Mouse (Mus musculus) embryonic facial prominence, embryonic 14.5 days (tissue): ENCODE data around the gene Ppp1r15b. TPM values are rescaled to one million over a fixed set of nuclear protein-coding genes. Genes with fewer than 3 reads are reported as not detected.

ENCODE experiments used
- ATAC-seq: fragments of 200-750 bp; cut with Nextera tagmentation; 2 replicates; pipeline ENCODE4 v1.8.0; 2017; ENCODE audit warnings: low read depth, moderate number of reproducible peaks, moderate TSS enrichment
- DNase-seq: peaks from one replicate; pipeline ENCODE4 v3.0.0-alpha.2; 2015; ENCODE audit warnings: low spot score
- H3K27ac ChIP-seq: fragments of 300-500 bp; sonication (generic); replicated peaks from 2 replicates; pipeline ENCODE4 v1.5.1; 2014; ENCODE audit warnings: low read depth, mild to moderate bottlenecking, low read length, moderate library complexity
- H3K27me3 ChIP-seq: fragments of 300-500 bp; sonication (generic); replicated peaks from 2 replicates; pipeline ENCODE4 v1.6.1; 2014; ENCODE audit warnings: low read length; ENCODE audit not compliant: control insufficient read depth, insufficient read depth
- H3K36me3 ChIP-seq: fragments of 300-500 bp; sonication (generic); 2 replicates; pipeline ENCODE4 v1.6.1; 2014; ENCODE audit warnings: low read length, mixed read lengths; ENCODE audit not compliant: control insufficient read depth, insufficient read depth
- H3K4me1 ChIP-seq: fragments of 300-500 bp; sonication (generic); 2 replicates; pipeline ENCODE4 v1.6.1; 2014; ENCODE audit warnings: antibody characterized with exemption, low read length; ENCODE audit not compliant: control insufficient read depth, insufficient read depth
- H3K4me2 ChIP-seq: fragments of 300-500 bp; sonication (generic); 2 replicates; pipeline ENCODE4 v1.6.1; 2014; ENCODE audit warnings: low read depth, mild to moderate bottlenecking, low read length, moderate library complexity, mixed read lengths
- H3K4me3 ChIP-seq: fragments of 300-500 bp; sonication (generic); 2 replicates; pipeline ENCODE4 v1.5.1; 2014; ENCODE audit warnings: low read depth, mild to moderate bottlenecking, low read length
- H3K9ac ChIP-seq: fragments of 300-500 bp; sonication (generic); 2 replicates; pipeline ENCODE4 v1.6.1; 2014; ENCODE audit warnings: low read depth, mild to moderate bottlenecking, low read length, moderate library complexity, mixed read lengths
- H3K9me3 ChIP-seq: fragments of 300-500 bp; sonication (generic); 2 replicates; pipeline ENCODE4 v1.6.1; 2016; ENCODE audit warnings: low read length; ENCODE audit not compliant: control insufficient read depth
- WGBS: fragments of 180-500 bp; shearing (Covaris S2); extraction: QIAGEN DNeasy Blood & Tissue Kit; methylation state at CpG from one replicate; pipeline ENCODE4 v1.1.7; 2014; 5-methylcytosine and 5-hydroxymethylcytosine counted together
- polyA plus RNA-seq: library from polyadenylated mRNA; unstranded; fragments of >200 nt; fragmentation: Nextera tagmentation; extraction: Ambion mirVana; gene quantifications from 2 replicates; pipeline ENCODE4 v1.2.1, GENCODE M21; 2014

Ppp1r15b gene
- polyA plus RNA-seq, 1 experiment from 2014 or later = 42.0 TPM

DNA sequence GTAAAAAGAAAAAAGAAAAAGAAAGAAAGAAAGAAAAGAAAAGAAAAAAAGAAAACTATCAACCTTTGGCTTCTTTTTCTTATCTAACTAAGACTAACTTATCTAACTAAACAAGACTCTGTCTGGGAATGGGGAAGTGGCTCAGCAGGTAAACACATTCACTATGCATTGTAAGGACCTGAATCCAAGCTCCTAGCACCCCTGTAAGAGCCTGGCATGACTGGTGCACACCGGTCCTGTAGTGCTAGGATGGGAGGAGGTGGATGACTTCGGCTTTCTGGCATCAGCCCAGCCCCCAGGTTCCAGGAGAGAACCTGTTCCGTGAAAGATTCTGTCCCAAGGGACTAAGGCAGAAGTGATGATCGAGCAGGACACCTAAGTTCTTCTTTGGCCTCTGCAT lies 30.6 kb downstream of the Ppp1r15b start:
- no peak overlapping the region for H3K9ac ChIP-seq
- H3K9me3 ChIP-seq = no peaks in the 10 kb centered on the region
- H3K27me3 ChIP-seq = peaks cover 45% of the 10 kb centered on the region
- 79% methylated on average over 2 of the region's 4 CpGs for WGBS
- ATAC-seq (0 out of 2 replicates have a peak, but pooled peaks have one; percentile 23), DNase-seq (no peak)
- no peaks in the 10 kb centered on the region for H3K36me3 ChIP-seq
- no peak overlapping the region for H3K27ac ChIP-seq
- peaks cover 6% of the 10 kb centered on the region for H3K4me1 ChIP-seq
- no peak overlapping the region for H3K4me2 ChIP-seq
- no peak overlapping the region for H3K4me3 ChIP-seq

DNA sequence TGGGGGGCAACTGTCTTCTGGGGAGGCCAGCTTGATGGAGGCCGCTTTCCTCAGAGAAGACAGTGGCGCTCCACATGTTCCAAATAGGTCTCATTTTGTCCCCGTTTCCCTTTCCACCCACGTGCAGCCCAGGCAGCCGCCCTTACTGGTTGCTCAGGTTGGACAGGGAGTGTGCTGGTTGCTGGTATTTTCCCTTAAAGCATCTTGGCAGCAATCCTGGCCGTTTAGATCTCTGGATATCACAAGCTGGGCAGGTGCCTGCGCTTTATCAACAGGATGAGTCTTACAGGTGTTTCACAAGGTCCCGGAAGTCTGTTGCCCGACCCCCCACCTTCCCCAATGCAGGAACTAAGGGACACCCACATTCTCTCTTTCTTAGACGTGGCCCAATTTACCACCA lies 31.1 kb downstream of the Ppp1r15b start:
- Histone ChIP-seq H3K27me3 (peaks cover 45% of the 10 kb centered on the region), H3K9me3 (no peaks in the 10 kb centered on the region), H3K9ac (no peak overlapping the region), H3K4me2 (no peak overlapping the region), H3K4me1 (peaks cover 6% of the 10 kb centered on the region), H3K4me3 (no peak overlapping the region), H3K36me3 (no peaks in the 10 kb centered on the region), H3K27ac (no peak overlapping the region)
- 64% methylated on average over 10 of the region's 10 CpGs for WGBS
- DNase-seq (peak; percentile 68), ATAC-seq (peak; percentile 51)

DNA sequence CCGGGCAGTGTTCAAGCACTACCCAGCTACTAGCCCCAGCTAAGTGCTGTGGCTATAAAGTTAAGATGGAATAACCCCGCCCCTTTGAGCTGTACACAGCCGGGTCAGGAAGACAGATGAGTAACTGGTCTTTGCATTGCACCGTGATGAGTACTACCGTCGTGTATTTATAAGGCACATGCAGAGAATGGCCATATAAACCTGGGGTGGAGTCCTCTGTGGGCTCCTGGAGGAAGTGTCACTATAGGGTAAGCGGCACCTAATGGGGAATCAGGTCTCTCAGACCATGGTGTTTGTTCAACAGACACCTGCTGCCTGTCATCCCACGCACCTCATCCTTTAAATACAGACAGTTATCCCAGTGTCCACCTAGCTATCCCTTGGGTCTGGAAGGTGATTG lies 32.0 kb downstream of the Ppp1r15b start:
- H3K36me3 ChIP-seq = no peaks in the 10 kb centered on the region
- H3K27me3 ChIP-seq = peaks cover 45% of the 10 kb centered on the region
- no peak overlapping the region for H3K27ac ChIP-seq
- H3K4me3 ChIP-seq = no peak overlapping the region
- H3K4me2 ChIP-seq = 0 out of 2 replicates have a peak overlapping the region, but pooled peaks have one; percentile 99
- DNase-seq (no peak), ATAC-seq (no peak)
- H3K4me1 ChIP-seq = peaks cover 6% of the 10 kb centered on the region
- H3K9me3 ChIP-seq = no peaks in the 10 kb centered on the region
- 42% methylated on average over 8 of the region's 8 CpGs for WGBS
- H3K9ac ChIP-seq = no peak overlapping the region

DNA sequence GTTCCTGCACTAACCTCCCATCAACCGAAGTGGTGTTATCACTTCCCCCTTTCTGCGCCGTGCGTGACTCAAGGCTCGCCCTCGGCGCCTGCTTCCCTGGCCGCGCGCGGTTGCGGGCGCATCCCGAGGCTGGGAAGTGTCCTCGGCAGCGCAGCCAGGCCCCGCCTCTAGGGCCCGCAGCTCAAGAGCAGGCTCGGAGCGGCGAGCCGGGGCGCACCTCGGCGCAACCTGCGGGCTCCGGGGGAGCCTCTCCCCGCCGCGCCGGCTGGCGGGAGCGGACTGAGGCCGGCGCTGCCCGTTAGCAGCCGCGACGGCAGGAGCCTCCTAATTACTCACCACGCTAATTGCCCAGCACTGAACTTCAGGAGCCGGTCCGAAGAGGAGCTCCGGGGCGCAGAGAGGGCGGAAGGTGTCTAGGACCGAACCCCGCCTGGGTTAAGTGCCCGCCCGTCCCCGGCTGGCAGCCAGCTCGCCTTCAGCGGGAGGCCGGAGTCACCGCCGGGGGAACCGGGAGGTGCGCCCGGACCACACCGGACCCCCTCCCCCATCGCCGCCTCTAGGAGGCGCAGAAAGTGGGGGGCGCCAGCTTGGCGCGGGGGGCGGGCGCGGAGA lies 33.0 kb downstream of the Ppp1r15b start, which contains the start of gene Plekha6:
TSS of gene Plekha6 (plus strand) at position 391 of the 612 bp plus-strand sequence.
- H3K4me3 ChIP-seq = peak within 1 kb of the TSS; percentile 64
- H3K27ac ChIP-seq = no peak within 1 kb of the TSS
- WGBS = 0% methylated on average over 31 of the region's 68 CpGs
- H3K4me1 ChIP-seq = peaks cover 3% of the 10 kb centered on the region
- H3K36me3 ChIP-seq = no peaks in the 10 kb centered on the region
- H3K27me3 ChIP-seq = peaks cover 45% of the 10 kb centered on the region
- DNase-seq (no peak), ATAC-seq (0 out of 2 replicates have a peak, but pooled peaks have one; percentile 42)
- H3K9me3 ChIP-seq = no peaks in the 10 kb centered on the region
- peak within 1 kb of the TSS; percentile 65 for H3K9ac ChIP-seq
- H3K4me2 ChIP-seq = peak within 1 kb of the TSS; percentile 99

DNA sequence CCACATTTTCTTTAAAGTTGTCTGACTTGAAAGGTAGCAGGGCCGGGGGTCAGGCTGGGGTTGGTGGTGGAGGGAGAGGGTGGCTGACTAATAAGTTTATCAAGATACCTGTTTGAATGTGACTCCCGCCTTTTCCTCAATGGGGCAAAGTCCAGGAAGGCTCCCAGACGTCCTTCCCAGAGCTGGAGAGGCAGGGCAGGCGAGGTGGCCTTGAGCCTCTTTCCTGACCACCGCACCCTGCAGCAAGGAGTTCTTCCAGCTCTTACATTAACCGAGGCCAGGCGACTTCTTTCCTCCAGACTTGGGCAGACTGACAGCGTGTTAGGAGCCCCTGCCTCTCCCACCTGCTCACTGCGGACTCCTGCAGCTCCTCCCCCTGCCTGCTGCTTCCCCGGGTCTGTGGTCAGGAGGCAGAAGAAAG lies 33.7 kb downstream of the Ppp1r15b start:
- peaks cover 45% of the 10 kb centered on the region for H3K27me3 ChIP-seq
- DNase-seq = no peak
- ATAC-seq = no peak

DNA sequence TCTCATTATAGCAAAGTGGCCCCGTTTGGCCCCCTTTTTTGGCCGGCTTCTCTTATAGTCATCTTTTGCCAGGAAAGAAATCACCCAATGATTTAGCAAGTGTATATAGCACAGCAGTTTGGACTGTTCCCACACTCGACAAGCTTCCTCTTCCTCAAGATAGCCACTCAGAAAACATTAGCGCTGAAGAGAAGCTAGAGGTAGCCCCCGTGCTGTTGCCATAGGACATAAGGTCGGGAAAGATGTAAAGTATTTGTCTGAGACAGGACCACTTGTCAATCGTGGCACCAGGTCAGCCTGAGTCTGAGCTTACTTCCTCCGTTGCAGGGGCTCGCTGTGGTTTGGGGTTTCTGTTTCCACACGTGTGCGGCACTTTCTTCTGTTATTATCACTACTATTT lies 34.2 kb downstream of the Ppp1r15b start:
- 0 out of 2 replicates have a peak overlapping the region, but pooled peaks have one; percentile 64 for H3K4me3 ChIP-seq
- peaks cover 45% of the 10 kb centered on the region for H3K27me3 ChIP-seq
- ATAC-seq = no peak
- H3K4me2 ChIP-seq = peak overlapping the region; percentile 99
- no peak overlapping the region for H3K27ac ChIP-seq
- DNase-seq = no peak
- H3K9me3 ChIP-seq = no peaks in the 10 kb centered on the region
- no peaks in the 10 kb centered on the region; the same call in 1 of the 2 replicates for H3K4me1 ChIP-seq
- WGBS = 25% methylated on average over 11 of the region's 11 CpGs
- no peaks in the 10 kb centered on the region for H3K36me3 ChIP-seq
- H3K9ac ChIP-seq = no peak overlapping the region

More for the DNA sequence above, 33.7 kb downstream of the Ppp1r15b start:
- H3K4me3 ChIP-seq = peak overlapping the region; percentile 64
- no peaks in the 10 kb centered on the region; the same call in 1 of the 2 replicates for H3K4me1 ChIP-seq
- peak overlapping the region; percentile 99 for H3K4me2 ChIP-seq
- H3K27ac ChIP-seq = no peak overlapping the region
- WGBS = 4% methylated on average over 10 of the region's 10 CpGs
- no peaks in the 10 kb centered on the region for H3K36me3 ChIP-seq
- H3K9me3 ChIP-seq = no peaks in the 10 kb centered on the region
- H3K9ac ChIP-seq = peak overlapping the region; percentile 65

DNA sequence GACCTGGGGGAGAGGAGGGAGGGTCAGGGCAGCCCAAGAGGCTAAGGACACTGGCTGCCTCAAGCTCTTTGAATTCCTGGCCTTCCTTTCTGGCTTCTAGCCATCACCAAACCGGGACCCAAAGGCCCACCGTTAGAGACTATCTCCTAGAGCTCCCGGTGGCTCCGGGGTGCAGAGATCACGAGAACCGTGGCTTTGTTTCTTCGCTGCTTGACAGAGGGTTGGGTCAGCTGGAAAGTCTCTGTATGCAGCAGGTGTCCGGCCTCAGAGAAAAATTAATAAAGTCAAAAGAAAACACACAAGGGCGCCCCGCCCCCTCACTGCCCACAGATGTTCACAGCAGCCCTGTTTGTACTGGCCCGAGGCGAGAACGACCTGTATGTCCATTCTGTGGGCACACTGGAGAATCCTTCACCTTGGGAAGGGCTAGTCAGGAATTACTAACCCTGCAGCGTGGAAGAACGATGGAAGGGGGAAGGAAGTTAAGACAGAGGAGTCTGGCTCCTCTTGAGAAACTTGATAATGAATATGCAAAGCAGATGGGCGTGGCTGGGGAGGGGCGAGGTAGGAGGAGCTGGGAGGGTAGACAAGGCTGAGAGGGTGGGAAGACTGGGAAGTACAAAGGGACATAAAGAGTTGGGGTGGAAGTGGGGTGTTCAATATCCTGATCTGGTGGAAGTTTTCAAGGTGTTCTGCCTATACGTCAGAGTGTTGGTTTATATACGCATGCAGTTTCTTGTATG lies 37.5 kb downstream of the Ppp1r15b start:
- no peak overlapping the region for H3K9ac ChIP-seq
- H3K4me3 ChIP-seq = no peak overlapping the region
- 38% methylated on average over 15 of the region's 19 CpGs for WGBS
- H3K27ac ChIP-seq = no peak overlapping the region
- H3K9me3 ChIP-seq = no peaks in the 10 kb centered on the region
- H3K4me1 ChIP-seq = no peaks in the 10 kb centered on the region; the same call in 1 of the 2 replicates
- ATAC-seq (no peak), DNase-seq (no peak)
- no peaks in the 10 kb centered on the region for H3K36me3 ChIP-seq
- H3K27me3 ChIP-seq = peaks cover 18% of the 10 kb centered on the region
- H3K4me2 ChIP-seq = no peak overlapping the region; the same call in 1 of the 2 replicates

DNA sequence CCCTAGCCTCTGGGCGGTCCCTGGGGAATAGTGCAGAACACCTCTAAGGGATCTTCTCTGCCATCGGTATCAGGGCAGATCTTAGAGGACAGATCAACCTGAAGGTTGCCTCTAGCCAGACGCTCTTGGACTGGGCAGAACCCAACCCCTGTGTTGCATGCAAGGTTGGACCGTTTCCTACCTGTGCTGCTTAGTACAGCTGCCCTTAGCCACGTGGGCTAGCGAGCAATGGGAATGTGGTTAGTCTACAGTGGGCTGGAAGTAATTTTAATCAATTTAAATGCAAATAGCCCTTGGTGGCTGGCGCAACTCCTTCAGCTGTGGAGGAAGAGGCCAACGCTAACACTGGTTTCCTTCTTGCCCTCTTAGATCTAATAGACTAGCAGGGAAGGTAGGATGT lies 39.3 kb downstream of the Ppp1r15b start:
- WGBS = 62% methylated on average over 8 of the region's 8 CpGs
- ATAC-seq = no peak

More for the DNA sequence above, 39.3 kb downstream of the Ppp1r15b start:
- no peaks in the 10 kb centered on the region; the same call in 1 of the 2 replicates for H3K4me1 ChIP-seq
- no peaks in the 10 kb centered on the region for H3K36me3 ChIP-seq
- no peak overlapping the region for H3K27ac ChIP-seq
- DNase-seq = no peak
- H3K9me3 ChIP-seq = no peaks in the 10 kb centered on the region
- no peak overlapping the region for H3K4me3 ChIP-seq
- H3K27me3 ChIP-seq = peaks cover 1% of the 10 kb centered on the region; the same call in 1 of the 2 replicates
- H3K4me2 ChIP-seq = no peak overlapping the region
- no peak overlapping the region for H3K9ac ChIP-seq
